Mouse (Mus musculus) layer of hippocampus, adult 18-20 months (tissue): ENCODE data around the gene Cep104. TPM values are rescaled to one million over a fixed set of nuclear protein-coding genes. Genes with fewer than 3 reads are reported as not detected.

Experiments used
- DNase-seq, 2 experiments: peaks; one replicate each; pipeline ENCODE4 v3.0.0; 2022; ENCODE audit warnings: low spot score in 2 of 2
- total RNA-seq, 2 experiments: library from RNA; stranded (reverse); gene quantifications; 2 replicates each; pipeline ENCODE4 v1.2.3; 2021

Gene Cep104
- total RNA-seq, 2 experiments from 2014 or later = 31.2 to 32.3 TPM

DNA sequence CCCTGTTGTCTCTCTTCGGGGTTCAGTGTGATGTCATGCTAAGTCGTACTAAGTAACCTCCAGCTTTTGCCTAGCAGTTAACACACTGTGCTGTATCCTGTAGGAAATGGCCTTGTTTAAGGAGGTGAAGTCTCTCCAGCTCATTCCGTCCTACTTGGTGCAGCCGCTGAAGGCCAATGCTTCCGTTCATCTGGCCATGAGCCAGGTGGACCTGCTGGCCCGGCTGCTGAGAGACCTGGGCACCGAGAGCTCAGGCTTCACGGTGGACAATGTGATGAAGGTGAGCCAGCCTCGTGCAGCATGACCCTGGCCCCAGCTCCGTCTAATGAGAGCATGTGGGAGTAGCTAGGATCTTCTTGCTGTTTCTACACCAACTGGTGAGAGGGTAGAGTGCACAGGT is 17.7 kb downstream of the Cep104 start:
- DNase-seq = no peak

DNA sequence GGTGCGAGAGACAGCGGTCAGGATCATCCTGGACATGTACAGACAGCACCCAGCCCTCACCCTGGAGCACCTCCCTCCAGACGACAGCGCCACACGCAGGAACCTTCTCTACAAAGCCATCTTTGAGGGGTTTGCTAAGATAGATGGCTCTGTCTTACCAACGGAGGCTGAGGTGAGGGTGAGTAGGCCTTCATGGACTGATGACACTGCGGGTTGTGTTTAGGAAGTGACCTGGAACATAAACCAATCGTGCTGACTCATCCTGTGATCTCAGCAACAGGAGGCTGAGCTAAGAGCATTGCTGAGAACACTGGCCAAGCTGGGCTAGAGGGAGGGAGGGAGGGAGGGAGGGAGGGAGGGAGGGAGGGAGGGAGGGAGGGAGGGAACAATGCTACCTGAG is 18.5 kb downstream of the Cep104 start:
- DNase-seq = no peak

DNA sequence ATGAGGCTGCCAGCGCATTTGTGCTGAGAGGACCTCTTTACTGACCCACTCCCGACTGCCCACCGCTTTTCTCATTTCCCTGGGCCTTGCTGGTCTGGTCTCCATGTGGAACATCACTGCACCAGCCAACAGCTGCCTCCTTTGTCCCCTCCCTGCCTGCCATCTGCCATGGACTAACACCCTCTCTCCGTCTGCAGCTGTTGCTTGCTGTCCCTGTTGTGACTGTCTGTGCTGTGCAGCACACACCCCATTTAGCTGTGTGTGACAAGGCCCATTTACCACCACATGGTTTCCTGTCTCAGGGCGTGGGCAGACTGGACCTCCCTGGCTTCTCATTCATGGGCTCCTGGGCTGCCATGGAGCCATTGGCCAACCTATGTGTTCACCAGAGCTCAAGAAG is 30.5 kb downstream of the Cep104 start:
- no peak for DNase-seq

DNA sequence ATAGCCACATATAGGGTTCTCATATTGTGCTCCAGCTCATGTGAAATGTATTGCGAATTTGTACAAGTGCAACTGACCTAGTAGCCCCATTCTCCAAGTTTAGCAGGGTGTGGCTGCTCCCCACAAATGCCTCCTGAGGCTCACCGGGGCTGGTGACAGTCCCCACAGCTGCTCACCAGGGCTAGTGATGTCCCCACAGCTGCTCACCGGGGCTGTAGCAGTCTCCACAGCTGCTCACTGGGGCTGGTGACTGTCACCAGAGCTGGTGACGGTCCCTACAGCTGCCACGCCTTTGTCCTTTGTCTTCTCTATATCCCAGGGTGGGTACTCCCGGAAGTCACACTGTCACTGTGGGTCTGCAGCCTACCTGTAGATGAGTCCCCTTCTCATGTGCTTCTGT is 31.3 kb downstream of the Cep104 start:
- no peak for DNase-seq

DNA sequence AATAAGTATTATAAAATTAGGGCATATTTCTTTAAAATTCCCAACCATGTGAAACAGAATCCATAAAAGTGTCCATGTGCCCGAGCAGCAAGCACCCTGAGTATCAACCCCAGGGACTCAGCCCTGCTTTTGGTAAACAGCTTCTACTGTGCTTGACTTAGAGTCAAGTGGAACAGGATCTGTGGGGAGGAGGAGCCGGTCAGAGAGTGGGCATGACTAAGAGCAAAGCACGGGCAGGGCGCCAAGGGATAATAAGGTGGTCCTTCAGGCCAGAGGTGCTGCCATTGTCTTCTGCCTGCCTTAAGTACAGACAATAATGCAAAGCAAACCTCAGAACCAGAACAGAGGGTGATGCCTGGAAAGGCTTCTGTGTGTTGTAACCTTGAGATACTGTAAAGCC is 32.8 kb downstream of the Cep104 start:
- DNase-seq = no peak

DNA sequence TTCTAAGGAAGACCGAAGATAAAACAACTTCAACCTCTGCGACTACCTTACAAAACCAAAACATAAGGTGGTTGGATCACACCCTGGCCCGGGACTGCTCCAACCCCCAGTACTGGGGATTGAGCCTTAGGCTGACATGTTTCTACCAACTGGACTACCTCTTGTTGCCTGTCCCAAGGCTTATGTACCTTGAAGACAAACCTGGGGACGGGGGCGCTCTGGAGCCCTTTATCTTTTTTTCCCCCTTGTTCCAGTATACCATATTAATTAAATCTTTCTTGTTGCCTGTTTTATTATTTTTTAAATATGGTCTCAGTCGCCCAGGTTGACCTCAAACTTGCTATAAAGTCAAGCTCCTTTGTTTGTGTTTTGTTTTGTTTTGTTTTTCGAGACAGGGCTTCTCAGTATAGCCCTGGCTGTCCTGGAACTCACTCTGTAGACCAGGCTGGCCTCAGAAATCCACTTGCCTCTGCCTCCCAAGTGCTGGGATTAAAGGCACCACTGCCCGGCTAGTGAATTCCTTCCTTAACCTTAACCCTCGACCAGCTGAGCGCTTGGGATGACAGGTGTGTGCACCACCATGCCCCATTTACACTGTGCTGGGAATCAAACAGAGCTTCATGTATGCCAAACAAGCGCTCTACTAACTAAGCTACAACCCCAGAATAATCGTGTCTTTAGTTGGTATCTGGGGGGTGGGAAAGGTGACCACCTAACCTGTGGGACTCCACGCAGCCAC is 36.1 kb downstream of the Cep104 start:
- DNase-seq = no peak

DNA sequence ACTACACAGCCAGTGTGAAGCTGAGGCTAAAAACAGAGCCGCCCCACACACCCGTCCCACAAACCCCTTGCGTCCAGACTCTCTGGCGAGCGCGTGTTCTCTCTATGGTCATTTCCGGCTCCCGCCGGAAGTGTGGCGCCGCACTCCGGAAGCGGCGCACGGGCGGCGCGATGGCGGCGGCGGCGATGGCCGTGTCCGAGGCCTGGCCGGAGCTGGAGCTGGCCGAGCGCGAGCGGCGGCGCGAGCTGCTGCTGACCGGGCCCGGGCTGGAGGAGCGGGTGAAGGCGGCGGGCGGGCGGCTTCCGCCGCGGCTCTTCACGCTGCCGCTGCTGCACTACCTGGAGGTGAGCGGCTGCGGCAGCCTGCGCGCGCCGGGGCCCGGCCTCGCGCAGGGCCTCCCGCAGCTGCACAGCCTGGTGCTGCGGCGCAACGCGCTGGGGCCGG is 36.7 kb downstream of the Cep104 start, which contains the start of gene Lrrc47:
Gene Lrrc47 (plus strand): TSS at position 86 of the 444 bp plus-strand sequence.
- DNase-seq = peak; percentile 78 to 89

DNA sequence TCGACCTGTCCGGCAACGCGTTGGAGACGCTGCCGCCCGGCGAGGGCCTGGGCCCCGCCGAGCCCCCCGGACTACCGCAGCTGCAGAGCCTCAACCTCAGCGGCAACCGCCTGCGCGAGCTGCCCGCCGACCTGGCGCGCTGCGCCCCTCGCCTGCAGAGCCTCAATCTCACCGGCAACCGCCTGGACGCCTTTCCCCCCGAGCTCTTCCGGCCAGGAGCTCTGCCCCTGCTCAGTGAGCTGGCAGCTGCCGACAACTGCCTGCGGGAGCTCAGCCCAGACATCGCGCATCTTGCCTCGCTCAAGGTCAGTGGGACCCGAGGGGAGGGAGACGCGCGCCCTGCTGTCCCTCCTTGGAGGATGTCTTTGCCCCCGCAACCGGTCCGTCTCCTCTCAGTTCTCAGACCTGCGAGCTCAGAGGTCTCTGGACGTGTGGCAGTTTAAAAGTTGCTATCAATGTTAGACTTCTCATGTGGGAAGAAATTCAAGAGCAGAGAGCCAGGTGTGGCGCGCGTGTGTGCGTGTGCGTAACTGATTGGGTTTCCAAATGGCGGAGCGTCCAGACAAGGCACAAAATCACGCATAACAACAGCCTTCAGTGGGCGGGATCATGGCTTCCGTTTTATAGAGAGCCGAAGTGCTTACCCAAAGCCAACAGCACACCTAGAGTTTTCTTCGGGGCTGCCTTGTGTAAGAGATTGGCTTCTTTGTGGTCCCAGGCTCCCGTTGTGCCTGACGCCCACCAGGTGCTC is 37.3 kb downstream of the Cep104 start:
- DNase-seq = no peak

DNA sequence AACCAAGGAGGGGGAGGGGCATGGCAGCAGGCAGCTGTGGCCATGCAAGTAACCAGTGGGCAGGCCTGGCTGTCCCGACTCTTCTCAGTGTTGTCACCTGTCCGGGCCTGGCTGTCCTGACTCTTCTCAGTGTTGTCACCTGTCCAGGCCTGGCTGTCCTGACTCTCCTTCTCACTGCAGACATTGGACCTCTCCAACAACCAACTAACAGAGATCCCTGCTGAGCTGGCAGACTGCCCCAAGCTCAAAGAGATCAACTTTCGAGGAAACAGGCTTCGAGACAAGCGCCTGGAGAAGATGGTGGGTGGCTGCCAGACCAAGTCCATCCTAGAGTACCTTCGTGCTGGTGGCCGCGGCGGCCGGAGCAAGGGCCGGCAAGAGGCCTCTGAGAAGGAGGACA is 40.5 kb downstream of the Cep104 start:
- no peak for DNase-seq

DNA sequence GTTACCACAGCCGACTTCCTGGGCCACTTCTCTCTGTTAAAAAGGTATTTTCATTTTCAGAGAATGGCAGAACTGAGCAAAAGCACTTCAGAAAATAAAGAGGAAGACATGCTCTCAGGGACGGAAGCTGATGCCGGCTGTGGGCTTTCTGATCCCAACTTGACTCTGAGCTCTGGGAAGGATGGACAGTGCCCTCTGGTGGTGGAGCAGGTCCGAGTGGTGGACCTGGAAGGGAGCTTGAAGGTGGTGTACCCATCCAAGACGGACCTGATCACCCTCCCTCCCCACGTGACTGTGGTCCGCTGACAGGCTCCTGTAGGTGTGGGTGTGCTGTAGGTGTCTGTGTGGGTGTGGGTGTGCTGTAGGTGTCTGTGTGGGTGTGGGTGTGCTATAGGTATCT is 44.6 kb downstream of the Cep104 start:
- peak in 1 of 2 experiments; percentile 53 for DNase-seq

DNA sequence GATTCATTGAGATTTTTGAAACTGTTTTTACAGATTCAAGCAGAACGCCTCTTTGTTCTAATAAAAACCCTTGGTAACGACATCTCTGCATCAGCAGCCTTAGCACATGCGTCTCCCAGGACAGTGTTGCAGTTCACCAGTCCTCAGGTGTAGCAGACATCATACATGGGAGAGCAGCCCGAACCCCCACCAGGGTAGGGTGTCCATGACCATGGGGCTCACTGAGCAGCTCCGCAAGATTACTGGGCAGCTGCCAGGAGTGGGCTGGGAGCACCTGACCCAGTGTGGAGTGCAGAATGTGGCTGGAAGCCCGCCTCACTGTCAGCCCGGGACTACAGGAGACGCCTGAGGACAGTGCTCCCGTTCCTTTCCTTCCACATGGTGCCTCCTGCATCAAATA is 46.4 kb downstream of the Cep104 start:
- DNase-seq = no peak

DNA sequence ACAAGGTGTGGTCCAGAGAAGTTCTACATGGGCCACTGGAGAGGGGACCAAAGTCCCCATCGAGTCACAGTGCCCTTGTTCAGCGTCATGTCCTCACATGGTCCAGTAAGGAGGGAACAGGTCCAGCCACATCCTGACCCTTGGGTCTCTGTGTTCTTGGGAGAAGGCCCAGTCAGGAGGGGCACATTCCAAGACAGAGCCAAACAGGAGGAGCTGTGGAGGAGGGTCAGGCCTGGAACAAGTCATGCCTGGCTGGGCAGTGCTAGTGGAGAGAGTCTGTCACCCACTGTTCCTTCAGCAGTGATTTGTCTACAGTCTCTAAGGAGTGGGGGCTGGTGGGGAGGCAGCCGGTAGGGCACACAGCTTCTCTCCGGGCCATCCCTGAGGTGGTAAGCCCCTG is 47.4 kb downstream of the Cep104 start:
- DNase-seq = no peak

DNA sequence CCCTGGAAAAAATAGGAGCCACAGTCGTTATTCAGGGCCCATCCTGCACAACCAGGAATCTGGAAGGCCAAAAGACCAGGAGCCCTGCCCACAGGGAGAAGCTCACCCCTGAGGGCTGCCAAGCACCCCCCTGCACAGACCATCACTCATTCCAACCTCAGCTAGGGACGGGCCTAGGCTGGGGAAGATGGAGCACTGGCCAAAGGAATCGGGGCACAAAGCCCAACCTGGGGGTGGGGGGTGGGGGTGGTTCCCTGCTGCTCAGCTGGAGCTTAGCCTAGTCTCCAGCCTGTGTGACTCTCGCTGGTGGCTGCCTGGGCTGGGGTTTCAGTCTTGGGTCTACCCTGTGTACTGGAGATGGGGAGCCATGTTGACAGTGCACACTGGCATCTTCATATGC is 47.9 kb downstream of the Cep104 start:
- DNase-seq = peak in 1 of 2 experiments; percentile 27

DNA sequence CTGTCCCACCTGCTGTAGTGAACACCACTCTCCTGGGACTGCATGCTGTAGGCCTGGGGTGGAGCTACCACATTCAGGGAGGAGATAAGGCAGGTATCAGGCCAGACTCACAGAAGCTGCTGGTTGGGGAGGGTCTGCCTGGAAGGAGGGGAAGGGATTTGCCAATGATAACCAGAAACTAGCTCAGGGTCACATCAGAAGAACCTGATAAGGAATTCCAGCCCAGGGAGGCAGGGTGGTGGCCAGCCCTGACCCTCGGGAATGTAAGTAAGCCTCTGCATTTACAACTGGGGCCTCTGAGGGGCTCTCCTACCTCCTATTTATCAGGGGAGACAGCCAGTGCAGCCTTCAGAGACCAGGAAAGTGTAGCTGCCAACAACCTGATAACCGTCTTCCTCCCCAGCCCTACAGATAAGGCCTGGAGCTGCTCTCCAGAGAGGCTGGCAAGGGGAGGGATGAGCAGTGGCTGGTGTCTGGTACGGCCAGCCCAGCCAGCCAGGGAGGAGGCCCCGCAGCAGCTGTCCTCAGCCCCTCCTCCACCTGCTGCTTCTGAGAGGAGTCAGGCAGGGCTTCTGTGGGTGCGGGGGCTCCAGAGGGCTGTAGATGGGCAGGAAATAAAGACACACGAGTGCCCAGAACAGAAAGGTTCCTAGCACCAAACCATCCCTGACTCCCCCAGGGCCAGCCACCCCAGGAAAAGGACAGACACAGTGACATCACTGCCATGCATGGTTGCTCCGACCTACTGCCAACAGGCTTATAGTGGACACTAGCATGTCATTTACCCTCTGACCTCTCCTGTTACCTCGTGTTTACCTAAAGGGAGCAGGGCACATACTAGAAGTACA is 49.0 kb downstream of the Cep104 start:
- peak in 1 of 2 experiments; percentile 66 for DNase-seq

DNA sequence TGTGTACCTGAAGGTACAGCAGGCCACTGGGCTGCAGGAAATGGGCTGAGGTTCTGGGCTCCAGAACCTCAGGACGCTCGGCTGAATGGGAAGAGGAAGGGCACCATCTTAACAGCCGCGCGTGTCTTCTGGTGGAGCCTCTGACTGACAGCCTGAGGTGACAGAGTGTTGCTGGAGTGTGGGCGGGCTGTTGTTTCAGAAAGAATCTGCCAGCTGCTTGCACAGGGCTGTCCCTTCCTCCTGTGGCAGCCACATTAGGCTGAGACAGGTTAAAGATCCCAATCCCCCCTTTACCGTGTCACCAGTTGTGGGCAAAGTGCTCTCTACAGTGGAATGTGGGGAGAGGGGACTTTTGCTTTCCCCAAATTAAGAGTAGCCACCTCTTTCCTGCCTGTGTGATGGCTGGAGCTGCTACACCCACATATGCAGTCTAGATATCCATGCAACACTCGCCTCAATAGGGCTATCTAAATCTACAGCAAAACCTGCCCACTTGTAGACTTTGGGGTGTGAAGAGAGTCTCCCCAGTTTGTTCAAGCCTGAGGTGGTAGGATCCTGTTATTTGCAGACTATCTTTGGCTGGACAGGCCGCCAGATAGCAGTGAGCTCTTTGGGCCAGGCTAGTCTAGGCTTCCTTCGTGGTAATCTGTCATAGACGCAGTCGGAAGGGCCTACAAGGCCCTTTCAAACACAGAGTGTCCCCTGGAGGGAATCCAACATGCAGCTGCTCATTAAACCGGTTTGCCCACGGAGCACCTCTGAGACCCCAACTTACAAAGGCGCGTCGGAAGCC is 49.9 kb downstream of the Cep104 start:
- no peak for DNase-seq

DNA sequence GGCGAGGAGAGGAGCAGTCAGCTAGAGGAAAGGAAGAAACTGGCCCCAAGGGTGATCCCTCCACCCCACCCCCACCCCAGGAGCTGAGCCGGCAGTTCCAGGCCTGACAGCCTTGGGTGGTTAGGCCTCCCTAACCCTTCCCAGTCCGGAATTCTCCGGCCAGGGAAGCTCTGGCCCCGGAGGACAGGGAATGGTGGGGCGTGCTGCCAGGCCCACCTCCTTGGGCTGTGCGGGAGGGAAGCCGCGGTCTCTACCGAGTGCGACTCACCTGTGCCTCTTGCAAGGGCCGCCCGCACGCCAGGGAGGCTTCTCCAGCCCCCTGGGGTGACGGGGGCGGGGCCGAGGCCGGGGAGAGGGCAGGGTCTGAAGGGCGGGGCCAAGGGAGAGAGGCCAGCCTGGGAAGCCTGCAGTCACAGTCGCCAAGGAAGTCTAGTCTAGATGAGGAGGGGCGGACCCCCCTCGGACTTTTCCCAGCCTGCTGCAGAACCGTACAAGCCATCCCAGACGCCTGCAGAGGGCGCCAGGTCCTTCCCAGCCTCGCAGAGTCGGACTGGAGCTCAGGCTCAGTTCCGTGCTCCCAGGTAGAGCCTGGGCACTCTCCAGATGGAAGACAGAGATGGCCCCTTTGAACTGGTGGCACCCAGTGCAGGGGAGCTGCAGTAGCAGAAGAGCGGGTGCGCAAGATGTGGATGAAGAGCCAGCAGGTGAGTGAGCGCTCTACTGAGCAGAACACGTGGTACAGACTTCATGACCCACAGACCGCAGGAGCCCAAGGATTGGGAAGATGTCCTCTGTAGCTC is 50.8 kb downstream of the Cep104 start, which contains the start of gene Smim1:
Gene Smim1 (minus strand): TSS at position 590 of the 800 bp plus-strand sequence.
- peak in 1 of 2 experiments; percentile 72 for DNase-seq

DNA sequence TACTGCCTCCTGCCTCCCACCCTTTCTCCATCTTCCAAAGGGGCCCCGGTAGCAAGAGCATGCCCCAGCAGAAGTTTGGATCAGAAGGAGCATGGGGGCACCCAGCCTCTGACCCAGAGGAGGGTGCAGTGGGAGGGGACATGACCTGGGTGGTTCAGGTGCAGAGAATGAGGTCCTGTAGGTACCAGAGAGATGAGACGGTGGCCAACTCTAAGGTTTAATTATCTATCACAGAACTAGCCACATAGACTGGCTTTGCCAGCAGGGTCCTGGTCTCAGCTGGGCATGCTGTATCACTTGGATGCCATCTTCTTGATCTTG is 51.4 kb downstream of the Cep104 start:
- DNase-seq = no peak

DNA sequence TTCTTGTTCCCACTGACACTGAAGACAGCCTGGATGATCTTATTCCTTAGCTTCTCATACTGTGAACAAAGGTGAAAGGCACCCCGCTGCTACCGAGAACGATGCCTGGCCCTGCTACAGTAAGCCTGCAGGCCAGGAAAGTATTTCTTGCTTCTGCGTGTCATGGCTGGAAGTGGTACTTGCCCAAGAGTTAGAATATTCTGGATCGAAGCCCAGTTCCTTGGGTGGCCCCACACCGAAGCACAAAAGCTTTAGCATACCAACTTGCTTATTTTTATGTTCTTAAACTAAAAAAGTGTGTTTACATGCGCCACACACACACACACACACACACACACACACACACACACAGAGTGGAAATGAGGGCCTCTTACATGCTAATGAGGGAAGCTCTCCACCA is 53.1 kb downstream of the Cep104 start:
- DNase-seq = no peak

DNA sequence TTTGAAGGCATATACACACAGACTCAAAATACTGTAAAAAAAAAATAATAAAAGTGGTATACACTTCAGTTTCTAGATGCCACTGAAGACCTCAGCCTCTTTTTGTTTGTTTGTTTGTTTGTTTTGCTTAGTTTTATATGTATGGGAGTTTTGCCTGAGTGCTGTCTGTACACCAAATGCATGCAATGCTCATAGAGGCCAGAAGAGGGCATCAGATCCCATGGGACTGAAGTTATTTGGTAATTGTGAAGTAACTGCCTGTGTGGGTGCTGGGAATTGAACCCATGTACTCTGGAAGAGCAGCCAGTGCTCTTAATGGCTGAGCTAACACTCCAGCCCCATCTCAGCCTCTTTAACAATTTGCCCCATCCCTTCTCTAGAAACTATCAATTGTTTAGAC is 53.7 kb downstream of the Cep104 start:
- DNase-seq = no peak

DNA sequence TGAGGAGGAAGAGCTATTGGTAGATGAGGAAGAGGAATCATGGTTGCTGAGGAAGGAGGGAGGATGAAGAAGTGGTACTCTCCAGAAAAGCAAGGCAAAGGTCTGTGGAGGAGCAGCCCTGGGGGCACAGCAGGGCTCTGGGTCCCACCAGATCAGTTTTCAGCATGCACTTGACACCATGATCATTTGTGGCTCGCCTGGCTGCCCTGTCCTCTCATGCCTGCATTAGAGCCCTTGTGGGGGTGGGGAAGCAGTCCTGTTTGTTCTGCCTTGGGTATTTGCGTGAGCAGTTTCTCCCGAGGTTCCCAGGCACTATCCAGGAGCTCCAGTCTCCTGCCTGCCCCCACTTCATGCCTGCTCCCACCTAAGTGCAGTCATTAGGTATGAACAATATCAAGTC is 62.1 kb downstream of the Cep104 start:
- DNase-seq = no peak
